Mouse (Mus musculus) small intestine, adult 2 months (tissue): ENCODE results near the gene Fstl1. TPM values are rescaled to one million over a fixed set of nuclear protein-coding genes. Genes with fewer than 3 reads are reported as not detected.

ENCODE experiments used
- H3K27ac ChIP-seq: fragments of 200-500 bp; 2 replicates; pipeline ENCODE4 v1.5.1; 2012; ENCODE audit warnings: low read depth, low read length, control low read depth, inconsistent platforms; ENCODE audit not compliant: insufficient read depth
- H3K27me3 ChIP-seq: fragments of 200-500 bp; 2 replicates; pipeline ENCODE4 v1.6.1; 2012; ENCODE audit warnings: mild to moderate bottlenecking, moderate library complexity, low read length, inconsistent platforms; ENCODE audit not compliant: control insufficient read depth, insufficient read depth
- H3K36me3 ChIP-seq: fragments of 200-500 bp; 2 replicates; pipeline ENCODE4 v1.6.1; 2012; ENCODE audit warnings: mild to moderate bottlenecking, low read length, control low read depth, inconsistent platforms; ENCODE audit not compliant: control insufficient read depth, insufficient read depth
- H3K4me1 ChIP-seq: fragments of 200-500 bp; 2 replicates; pipeline ENCODE4 v1.6.1; 2012; ENCODE audit warnings: low read length, inconsistent platforms, mixed read lengths; ENCODE audit not compliant: control insufficient read depth, insufficient read depth, insufficient read length
- H3K4me3 ChIP-seq: fragments of 200-500 bp; 2 replicates; pipeline ENCODE4 v1.5.1; 2012; ENCODE audit warnings: low read depth, mild to moderate bottlenecking, control low read depth, inconsistent platforms, low read length, moderate library complexity
- CTCF ChIP-seq: fragments of 200-500 bp; IDR thresholded peaks from 2 replicates; pipeline ENCODE4 v1.5.1; 2012; ENCODE audit warnings: low read depth, mild to moderate bottlenecking, control low read depth, inconsistent platforms, low read length, moderate library complexity, mixed read lengths; ENCODE audit not compliant: insufficient replicate concordance, insufficient read length; ENCODE audit errors: extremely low read depth
- POLR2A ChIP-seq: fragments of 200-500 bp; IDR thresholded peaks from 2 replicates; pipeline ENCODE4 v1.6.1; 2012; ENCODE audit warnings: low read depth, mild to moderate bottlenecking, control low read depth, inconsistent platforms, low read length, moderate library complexity
- WGBS: fragments of 180-500 bp; shearing (Covaris S2); methylation state at CpG from one replicate; pipeline ENCODE4 v1.1.7; 2018; 5-methylcytosine and 5-hydroxymethylcytosine counted together
- polyA plus RNA-seq: library from polyadenylated mRNA; depleted of rRNA; stranded (reverse); fragments of >200 nt; gene quantifications from 2 replicates; pipeline ENCODE4 v1.2.3, GENCODE M21; 2012

Gene Fstl1
- polyA plus RNA-seq, 1 experiment: 5.4 TPM

GRCm38 (mm10) chr16:37823949-37824348, 47.3 kb downstream of the Fstl1 start:
- 54% methylated on average over 5 of the region's 5 CpGs for WGBS
- no peaks in the 10 kb centered on the region for H3K4me1 ChIP-seq
- no peak overlapping the region for H3K4me3 ChIP-seq
- H3K36me3 ChIP-seq: no peaks in the 10 kb centered on the region
- no peak for TF ChIP-seq POLR2A
- no peak for TF ChIP-seq CTCF
- H3K27me3 ChIP-seq: no peaks in the 10 kb centered on the region
- H3K27ac ChIP-seq: no peak overlapping the region

GRCm38 (mm10) chr16:37824778-37825505, 48.3 kb downstream of the Fstl1 start:
- TF ChIP-seq CTCF (no peak), POLR2A (no peak)
- no peak overlapping the region for H3K4me3 ChIP-seq
- H3K27me3 ChIP-seq: no peaks in the 10 kb centered on the region
- no peak overlapping the region for H3K27ac ChIP-seq
- H3K36me3 ChIP-seq: no peaks in the 10 kb centered on the region
- no peaks in the 10 kb centered on the region for H3K4me1 ChIP-seq
- WGBS: 94% methylated on average over 12 of the region's 12 CpGs

GRCm38 (mm10) chr16:37826286-37826685, 49.6 kb downstream of the Fstl1 start:
- TF ChIP-seq POLR2A: no peak
- TF ChIP-seq CTCF: no peak
- Histone ChIP-seq H3K27ac (no peak overlapping the region), H3K4me3 (no peak overlapping the region), H3K27me3 (no peaks in the 10 kb centered on the region), H3K36me3 (no peaks in the 10 kb centered on the region), H3K4me1 (no peaks in the 10 kb centered on the region)
- WGBS: 97% methylated on average over 3 of the region's 3 CpGs

- Histone ChIP-seq H3K4me3 (no peak overlapping the region), H3K27ac (no peak overlapping the region), H3K36me3 (no peaks in the 10 kb centered on the region), H3K27me3 (no peaks in the 10 kb centered on the region), H3K4me1 (peaks cover 6% of the 10 kb centered on the region; the same call in 1 of the 2 replicates)
- WGBS: 79% methylated on average over 7 of the region's 7 CpGs
- TF ChIP-seq POLR2A (no peak), CTCF (no peak)
Measured at GRCm38 (mm10) chr16:37831041-37831440, 54.4 kb downstream of the Fstl1 start.

- WGBS: 70% methylated on average over 3 of the region's 3 CpGs
- no peak for TF ChIP-seq POLR2A
Measured at GRCm38 (mm10) chr16:37837571-37837970, 60.9 kb downstream of the Fstl1 start.

GRCm38 (mm10) chr16:37842439-37842838, 65.8 kb downstream of the Fstl1 start:
- H3K4me3 ChIP-seq: no peak overlapping the region

More at GRCm38 (mm10) chr16:37837571-37837970, 60.9 kb downstream of the Fstl1 start:
- H3K4me3 ChIP-seq: no peak overlapping the region
- peaks cover 6% of the 10 kb centered on the region; the same call in 1 of the 2 replicates for H3K4me1 ChIP-seq
- H3K36me3 ChIP-seq: no peaks in the 10 kb centered on the region
- no peak overlapping the region for H3K27ac ChIP-seq
- no peaks in the 10 kb centered on the region for H3K27me3 ChIP-seq

GRCm38 (mm10) chr16:37843740-37844139, 67.1 kb downstream of the Fstl1 start:
- H3K27me3 ChIP-seq: no peaks in the 10 kb centered on the region
- no peak overlapping the region for H3K27ac ChIP-seq
- no peak for TF ChIP-seq CTCF
- TF ChIP-seq POLR2A: no peak
- H3K4me1 ChIP-seq: no peaks in the 10 kb centered on the region; the same call in 1 of the 2 replicates
- H3K36me3 ChIP-seq: no peaks in the 10 kb centered on the region
- no peak overlapping the region for H3K4me3 ChIP-seq
- WGBS: 39% methylated on average over 12 of the region's 12 CpGs

More at GRCm38 (mm10) chr16:37842439-37842838, 65.8 kb downstream of the Fstl1 start:
- no peaks in the 10 kb centered on the region; the same call in 1 of the 2 replicates for H3K4me1 ChIP-seq
- no peaks in the 10 kb centered on the region for H3K27me3 ChIP-seq
- no peak overlapping the region for H3K27ac ChIP-seq
- WGBS: 87% methylated on average over 2 of the region's 2 CpGs
- H3K36me3 ChIP-seq: no peaks in the 10 kb centered on the region
- TF ChIP-seq CTCF: no peak
- no peak for TF ChIP-seq POLR2A
